Mouse (Mus musculus) ES-E14 (cell line): ENCODE measurements around the gene Cpsf6.

ENCODE experiments used
- MAFK ChIP-seq: IDR thresholded peaks from 2 replicates; pipeline ENCODE4 v1.6.1; 2014; ENCODE audit warnings: mild to moderate bottlenecking, low read depth, low read length, inconsistent platforms; ENCODE audit not compliant: insufficient read depth
- ZC3H11A ChIP-seq: IDR thresholded peaks from 2 replicates; pipeline ENCODE4 v1.6.1; 2012; ENCODE audit warnings: low read depth, mild to moderate bottlenecking, inconsistent platforms, low read length, borderline replicate concordance
- ZNF384 ChIP-seq: IDR thresholded peaks from 2 replicates; pipeline ENCODE4 v1.6.1; 2012; ENCODE audit warnings: low read depth, low read length, inconsistent platforms

- TF ChIP-seq ZC3H11A (no peak), ZNF384 (no peak), MAFK (no peak)
These were observed 66.7 kb downstream of the Cpsf6 start for GRCm38 (mm10) chr10:117313133-117313532.
